Mouse (Mus musculus) hindbrain, postnatal 0 days (tissue): ENCODE measurements at regions not wholly inside any gene's neighbourhood (a gene's known extent, or its start where the extent isn't known, plus 50 kb on each side); places are given as distances from the start of the nearest gene placed in this dataset.

ENCODE experiments used
- ATAC-seq: fragments of 200-750 bp; cut with Nextera tagmentation; 2 replicates; pipeline ENCODE4 v1.8.0; 2017; ENCODE audit warnings: mild to moderate bottlenecking, moderate TSS enrichment, moderate library complexity
- DNase-seq: peaks from one replicate; pipeline ENCODE4 v3.0.0-alpha.2; 2015; ENCODE audit warnings: low spot score
- H3K27ac ChIP-seq: fragments of 300-500 bp; sonication (generic); 2 replicates; pipeline ENCODE4 v1.5.1; 2014; ENCODE audit warnings: mild to moderate bottlenecking
- H3K27me3 ChIP-seq: fragments of 300-500 bp; sonication (generic); 2 replicates; pipeline ENCODE4 v1.6.1; 2014; ENCODE audit warnings: low read length, mixed read lengths; ENCODE audit not compliant: insufficient read depth
- H3K36me3 ChIP-seq: fragments of 300-500 bp; sonication (generic); 2 replicates; pipeline ENCODE4 v1.6.1; 2014; ENCODE audit warnings: low read length, mixed read lengths; ENCODE audit not compliant: insufficient read depth
- H3K4me1 ChIP-seq: fragments of 300-500 bp; sonication (generic); 2 replicates; pipeline ENCODE4 v1.6.1; 2014; ENCODE audit warnings: antibody characterized with exemption, low read length, mixed read lengths; ENCODE audit not compliant: insufficient read depth
- H3K4me2 ChIP-seq: fragments of 300-500 bp; sonication (generic); 2 replicates; pipeline ENCODE4 v1.6.1; 2014; ENCODE audit warnings: low read depth, mild to moderate bottlenecking, low read length, moderate library complexity, mixed read lengths
- H3K4me3 ChIP-seq: fragments of 300-500 bp; sonication (generic); 2 replicates; pipeline ENCODE4 v1.5.1; 2014; ENCODE audit warnings: low read length
- H3K9ac ChIP-seq: fragments of 300-500 bp; sonication (generic); replicated peaks from 2 replicates; pipeline ENCODE4 v1.6.1; 2014; ENCODE audit warnings: mild to moderate bottlenecking, low read length, moderate library complexity, mixed read lengths
- H3K9me3 ChIP-seq: fragments of 300-500 bp; sonication (generic); 2 replicates; pipeline ENCODE4 v1.6.1; 2016; ENCODE audit warnings: low read length, mixed read lengths
- CTCF ChIP-seq: IDR thresholded peaks from 2 replicates; pipeline ENCODE4 v1.5.1; 2016; ENCODE audit warnings: antibody characterized with exemption, control low read depth, low read depth
- WGBS: fragments of 180-500 bp; shearing (Covaris S2); extraction: QIAGEN DNeasy Blood & Tissue Kit; methylation state at CpG from one replicate; pipeline ENCODE4 v1.1.7; 2014; 5-methylcytosine and 5-hydroxymethylcytosine counted together

DNA sequence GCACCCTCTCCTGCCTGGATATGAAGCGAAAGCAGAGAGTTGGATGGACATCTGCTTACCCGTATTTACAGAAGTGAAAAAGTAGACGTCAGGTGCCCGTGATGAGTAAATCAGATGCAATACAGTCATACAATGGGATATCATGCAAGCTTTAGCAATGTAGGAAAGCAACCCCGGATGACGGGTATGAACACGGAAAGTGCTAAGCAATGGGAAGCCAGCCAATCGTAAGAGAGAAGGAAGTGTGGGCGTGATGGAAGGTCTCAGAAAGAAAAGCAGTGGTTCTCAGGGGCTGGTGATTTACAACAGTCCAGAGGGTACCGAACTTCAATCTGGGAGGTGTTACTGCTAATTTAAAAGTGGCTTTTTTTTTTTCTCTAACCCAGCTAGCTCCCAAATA lies 89.9 kb upstream of the Arid2 start:
- Histone ChIP-seq H3K4me2 (no peak overlapping the region), H3K36me3 (no peaks in the 10 kb centered on the region), H3K9me3 (no peaks in the 10 kb centered on the region), H3K27ac (no peak overlapping the region), H3K9ac (no peak overlapping the region), H3K27me3 (no peaks in the 10 kb centered on the region), H3K4me1 (no peaks in the 10 kb centered on the region), H3K4me3 (no peak overlapping the region)
- ATAC-seq (no peak), DNase-seq (no peak)
- WGBS = 80% methylated on average over 10 of the region's 10 CpGs
- no peak for TF ChIP-seq CTCF

DNA sequence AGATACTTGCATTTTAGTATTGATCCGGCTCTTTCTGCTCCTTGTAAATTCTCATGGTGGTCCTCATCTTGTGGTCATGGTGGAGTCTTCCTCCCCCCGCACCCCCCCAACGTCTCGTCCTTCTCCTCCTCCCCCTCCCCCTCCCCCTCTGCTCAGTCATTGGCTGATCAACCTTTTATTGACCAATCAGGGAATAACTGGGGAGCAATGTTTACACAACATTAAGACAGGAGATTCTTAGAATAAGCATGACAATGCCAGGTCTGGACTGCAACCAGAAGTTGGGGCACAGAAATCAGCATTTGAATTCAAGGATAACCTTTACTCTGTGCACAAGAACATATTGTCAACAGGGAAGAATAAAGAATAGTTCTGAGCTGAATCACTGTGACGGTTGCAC lies 89.4 kb upstream of the Arid2 start:
- Histone ChIP-seq H3K27ac (no peak overlapping the region), H3K4me2 (no peak overlapping the region), H3K36me3 (no peaks in the 10 kb centered on the region), H3K4me1 (no peaks in the 10 kb centered on the region), H3K9ac (no peak overlapping the region), H3K9me3 (no peaks in the 10 kb centered on the region), H3K4me3 (no peak overlapping the region), H3K27me3 (no peaks in the 10 kb centered on the region)
- TF ChIP-seq CTCF = no peak
- ATAC-seq (no peak), DNase-seq (no peak)
- WGBS = 46% methylated on average over 5 of the region's 5 CpGs

DNA sequence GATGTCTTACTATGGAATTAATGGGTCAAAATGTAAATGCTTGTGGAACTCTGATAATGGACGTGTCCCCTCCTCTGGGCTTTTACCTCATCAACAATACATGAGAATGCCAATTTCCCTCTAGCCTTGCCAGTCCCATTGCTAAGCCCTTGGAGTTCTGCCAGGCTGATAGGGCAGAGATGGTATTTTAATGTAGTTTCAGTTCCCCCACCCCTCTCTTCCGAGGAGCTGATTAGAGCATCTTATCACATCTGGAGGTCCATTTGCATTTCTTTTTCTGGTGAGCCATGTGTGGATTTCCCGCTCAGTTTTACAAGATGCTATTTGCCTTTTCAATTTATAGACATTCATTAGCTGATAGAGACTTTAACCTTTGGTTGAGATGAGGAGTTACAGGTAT lies 86.0 kb upstream of the Arid2 start:
- no peak overlapping the region for H3K4me3 ChIP-seq
- H3K27me3 ChIP-seq = no peaks in the 10 kb centered on the region
- H3K9me3 ChIP-seq = no peaks in the 10 kb centered on the region
- TF ChIP-seq CTCF = no peak
- no peak overlapping the region for H3K9ac ChIP-seq
- no peaks in the 10 kb centered on the region for H3K36me3 ChIP-seq
- ATAC-seq = no peak
- 47% methylated on average over 3 of the region's 3 CpGs for WGBS
- H3K27ac ChIP-seq = no peak overlapping the region
- H3K4me1 ChIP-seq = no peaks in the 10 kb centered on the region
- DNase-seq = no peak
- no peak overlapping the region for H3K4me2 ChIP-seq

DNA sequence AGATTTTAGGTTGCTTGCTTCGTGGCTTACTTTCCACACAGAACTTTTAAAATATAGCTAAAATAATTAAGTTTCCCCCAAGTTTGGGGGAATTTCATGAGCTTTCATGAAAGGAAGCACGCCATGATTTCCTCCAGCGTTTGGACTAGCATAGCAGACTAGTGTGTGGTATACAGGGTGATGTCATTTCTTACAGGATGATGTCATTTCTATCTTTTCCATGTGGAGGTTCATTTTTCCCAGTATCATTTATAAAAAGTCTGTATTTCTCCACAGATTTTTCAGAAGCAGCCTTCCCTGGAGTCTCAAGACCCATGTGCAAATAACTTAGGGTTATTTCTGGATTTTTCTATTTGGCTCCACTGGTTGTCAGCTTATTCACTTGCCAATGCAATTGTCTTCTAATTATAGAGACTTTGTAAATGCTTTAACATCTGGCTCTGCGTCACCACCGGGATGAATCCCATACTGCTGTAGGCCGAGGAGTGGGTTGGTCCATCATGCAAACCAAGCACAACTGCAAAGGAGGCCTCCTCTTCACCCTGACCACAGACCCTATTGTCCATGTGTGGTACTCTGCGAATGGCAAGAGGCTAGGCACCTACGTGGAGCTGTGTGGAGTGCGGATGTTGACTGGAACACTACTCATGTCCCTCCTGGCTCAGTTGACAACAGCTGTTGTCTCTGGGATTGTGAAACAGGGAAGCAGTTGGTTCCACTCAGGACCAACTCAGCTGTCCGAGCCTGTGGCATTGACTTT lies 85.4 kb upstream of the Arid2 start:
- Histone ChIP-seq H3K9ac (no peak overlapping the region), H3K9me3 (no peaks in the 10 kb centered on the region), H3K4me3 (no peak overlapping the region), H3K27me3 (no peaks in the 10 kb centered on the region), H3K4me1 (no peaks in the 10 kb centered on the region), H3K27ac (no peak overlapping the region), H3K4me2 (no peak overlapping the region), H3K36me3 (no peaks in the 10 kb centered on the region)
- DNase-seq (no peak), ATAC-seq (no peak)
- WGBS = 84% methylated on average over 10 of the region's 10 CpGs
- TF ChIP-seq CTCF = no peak

DNA sequence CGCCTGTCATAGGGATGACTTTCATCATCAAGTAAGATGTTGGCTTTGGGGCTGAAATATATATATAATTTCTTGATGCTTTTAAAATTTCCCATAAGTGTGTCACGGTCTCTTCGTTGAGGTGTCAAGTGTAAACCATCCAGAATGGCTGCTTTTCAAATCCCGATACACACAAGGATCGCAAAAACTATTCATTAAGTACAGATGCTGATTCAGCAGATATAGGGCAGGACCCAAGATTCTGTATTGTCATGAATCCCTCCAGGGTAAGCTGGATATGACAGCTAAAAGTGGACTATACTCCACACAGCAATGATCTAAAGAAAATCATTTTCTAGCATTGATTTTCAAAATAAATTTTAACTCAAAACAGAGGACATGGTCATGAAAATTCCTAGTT lies 83.1 kb upstream of the Arid2 start:
- TF ChIP-seq CTCF = no peak
- no peaks in the 10 kb centered on the region for H3K4me1 ChIP-seq
- no peak overlapping the region for H3K9ac ChIP-seq
- H3K27ac ChIP-seq = no peak overlapping the region
- H3K4me2 ChIP-seq = no peak overlapping the region
- no peaks in the 10 kb centered on the region for H3K36me3 ChIP-seq
- no peak overlapping the region for H3K4me3 ChIP-seq
- DNase-seq = no peak
- no peaks in the 10 kb centered on the region for H3K9me3 ChIP-seq
- no peak for ATAC-seq
- no peaks in the 10 kb centered on the region for H3K27me3 ChIP-seq
- 94% methylated on average over 5 of the region's 5 CpGs for WGBS

DNA sequence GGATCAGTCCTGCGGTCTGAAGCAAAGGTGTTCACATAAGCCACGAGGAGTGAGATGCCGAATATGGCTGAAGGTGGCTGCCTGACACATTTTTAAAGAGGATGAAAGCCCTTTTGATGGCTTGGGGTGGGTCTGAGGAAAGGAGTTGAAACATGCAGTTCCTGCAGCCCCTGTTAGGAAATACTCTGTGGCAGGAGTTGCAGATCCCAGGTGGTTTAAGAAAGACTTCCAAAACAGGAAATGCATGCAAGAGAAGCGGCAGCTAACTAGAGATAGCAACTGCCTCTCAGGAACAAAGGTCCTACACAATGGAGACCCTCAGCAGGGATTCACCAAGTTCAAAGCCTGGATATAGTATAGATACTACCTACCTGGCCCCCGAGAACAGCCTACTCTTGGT lies 82.7 kb upstream of the Arid2 start:
- 90% methylated on average over 5 of the region's 5 CpGs for WGBS
- no peak overlapping the region for H3K4me2 ChIP-seq
- no peak overlapping the region for H3K27ac ChIP-seq
- no peak overlapping the region for H3K4me3 ChIP-seq
- ATAC-seq = no peak
- no peaks in the 10 kb centered on the region for H3K36me3 ChIP-seq
- H3K4me1 ChIP-seq = no peaks in the 10 kb centered on the region
- no peak for TF ChIP-seq CTCF
- DNase-seq = no peak
- H3K27me3 ChIP-seq = no peaks in the 10 kb centered on the region
- H3K9ac ChIP-seq = no peak overlapping the region
- no peaks in the 10 kb centered on the region for H3K9me3 ChIP-seq

DNA sequence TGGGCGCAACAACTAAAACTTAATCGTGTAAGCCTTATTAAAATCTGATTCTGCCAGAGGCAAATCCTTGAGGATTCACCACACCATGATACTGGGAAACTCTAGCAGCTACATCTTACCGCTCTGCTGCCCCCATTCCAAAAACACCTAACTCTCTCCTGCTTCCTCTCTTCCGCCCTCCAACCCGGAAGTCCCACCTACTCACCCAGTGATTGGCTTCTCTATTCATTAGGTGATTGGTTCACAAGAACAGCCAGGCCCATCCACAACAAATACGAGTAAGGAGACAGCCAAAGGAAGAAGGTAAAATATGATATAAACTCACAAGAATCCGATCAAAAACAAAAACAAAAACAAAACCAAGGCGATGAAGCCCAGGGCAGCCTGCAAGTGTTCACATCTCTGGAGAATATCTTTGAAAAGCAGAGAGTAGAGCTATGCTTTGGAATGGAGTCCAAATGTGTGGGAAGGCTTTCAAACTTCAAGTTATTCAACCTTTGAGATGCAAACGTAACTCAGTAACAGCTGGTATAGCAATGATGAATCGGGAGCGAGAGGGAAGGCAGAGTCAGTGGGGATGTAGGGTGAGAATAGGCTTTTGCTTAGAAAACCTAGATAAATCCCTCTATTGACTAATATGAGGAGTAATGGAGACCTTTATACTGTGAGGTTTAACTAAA lies 76.5 kb upstream of the Arid2 start:
- Histone ChIP-seq H3K4me2 (no peak overlapping the region), H3K27me3 (no peaks in the 10 kb centered on the region), H3K4me3 (no peak overlapping the region), H3K27ac (no peak overlapping the region), H3K36me3 (no peaks in the 10 kb centered on the region), H3K9me3 (no peaks in the 10 kb centered on the region), H3K4me1 (no peaks in the 10 kb centered on the region), H3K9ac (no peak overlapping the region)
- no peak for TF ChIP-seq CTCF
- WGBS = 85% methylated on average over 11 of the region's 11 CpGs
- DNase-seq = no peak
- no peak for ATAC-seq
